Mouse (Mus musculus): ENCODE results near the gene Sertad1.

DNA sequence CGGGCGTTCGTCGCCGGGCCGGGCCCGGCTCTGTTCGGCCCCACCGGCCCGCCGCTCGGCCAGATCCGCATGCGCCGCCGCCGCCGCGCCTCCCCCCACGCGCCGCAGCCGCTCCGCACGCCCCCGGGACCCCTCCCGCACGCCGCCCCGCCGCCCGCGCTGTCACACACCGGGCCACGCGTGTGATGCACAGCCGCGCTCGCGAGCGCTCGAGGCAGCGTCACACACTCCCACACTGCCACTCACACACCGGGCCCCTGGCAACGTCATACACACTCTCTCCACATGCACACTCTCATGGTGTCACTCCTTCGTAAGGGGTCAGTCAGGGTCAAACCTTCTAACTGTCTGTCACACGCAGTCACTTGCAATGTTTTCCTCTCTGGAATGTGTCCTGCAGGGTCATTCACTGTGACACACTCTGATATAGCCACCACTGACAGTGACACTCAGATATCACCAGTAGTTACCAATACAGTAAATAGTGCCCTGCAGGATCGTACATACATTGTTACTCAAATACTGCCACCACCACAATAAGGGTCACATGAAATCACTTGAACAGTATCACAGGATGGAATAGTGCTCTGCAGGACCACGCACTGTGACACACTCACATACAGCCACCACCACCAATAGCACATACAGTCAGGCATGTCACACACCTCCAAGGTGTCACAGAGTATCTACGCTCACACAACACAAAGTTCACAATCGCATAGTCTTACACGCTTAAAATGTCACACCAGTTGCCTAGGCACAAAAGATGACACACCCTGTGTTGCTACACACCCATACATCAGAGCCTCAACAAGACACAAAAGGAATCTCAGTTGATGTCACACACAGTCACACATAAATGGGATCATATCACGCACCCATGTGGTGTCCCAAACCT lies 39.9 kb upstream of the Sertad1 start:
- TF ChIP-seq CTCF (IDR thresholded peaks at IDR 0.05; ENCODE audit: insufficient read depth, low read length) (no peak), POLR2A (IDR thresholded peaks at IDR 0.05; ENCODE audit: borderline replicate concordance, extremely low read depth, low read depth, low read length) (no peak)

Measured in lung, adult 2 months (tissue).